Mouse (Mus musculus) bone marrow, adult 2 months (tissue): ENCODE results near the gene Kcnk6.

ENCODE experiments used
- CTCF ChIP-seq: fragments of 200-500 bp; IDR thresholded peaks from 2 replicates; pipeline ENCODE4 v1.5.1; 2011; ENCODE audit warnings: low read length, control low read depth; ENCODE audit not compliant: control insufficient read depth, insufficient read depth
- POLR2A ChIP-seq: fragments of 200-500 bp; IDR thresholded peaks from 2 replicates; pipeline ENCODE4 v1.6.1; 2011; ENCODE audit warnings: low read depth, mild to moderate bottlenecking, control low read depth, low read length, borderline replicate concordance; ENCODE audit not compliant: control insufficient read depth

DNA sequence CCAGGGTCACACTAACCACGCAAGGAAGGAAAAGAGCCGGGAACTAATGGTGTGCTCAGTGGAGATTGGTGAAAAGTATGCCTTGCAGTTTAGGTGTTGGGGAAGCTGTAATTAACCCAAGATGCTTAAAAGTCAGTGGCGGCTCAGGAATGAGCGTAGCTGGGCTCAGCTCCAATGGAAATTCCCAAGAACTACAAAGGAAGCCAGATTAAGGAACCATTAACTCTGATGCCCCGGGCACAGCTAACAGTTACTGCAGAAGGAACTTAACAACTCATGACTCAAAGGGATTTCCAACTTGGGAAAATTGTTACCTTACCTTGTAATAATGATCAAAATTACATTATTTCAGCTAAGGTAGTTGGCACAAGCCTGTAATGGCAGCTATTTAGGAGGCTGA lies 44.4 kb upstream of the Kcnk6 start:
- TF ChIP-seq CTCF (no peak), POLR2A (no peak)
